Mouse (Mus musculus): ENCODE measurements around the gene Frem1. TPM values are rescaled to one million over a fixed set of nuclear protein-coding genes. Genes with fewer than 3 reads are reported as not detected.

Gene Frem1
- polyA plus RNA-seq, 1 experiment = not detected

- no peak for TF ChIP-seq CTCF (IDR thresholded peaks at IDR 0.05; ENCODE audit: insufficient read depth, low read depth, low read length)
- TF ChIP-seq POLR2A (IDR thresholded peaks at IDR 0.05; ENCODE audit: insufficient read depth, low read depth, low read length) = no peak
- Histone ChIP-seq H3K4me3 (ENCODE audit: insufficient read depth, low read depth, low read length) (no peak overlapping the region), H3K4me1 (ENCODE audit: control insufficient read depth, insufficient read depth, low read length) (no peaks in the 10 kb centered on the region), H3K27ac (ENCODE audit: insufficient read depth, low read depth, low read length) (no peak overlapping the region)
- WGBS = 78% methylated on average over 2 of the region's 2 CpGs
These were observed 37.6 kb downstream of the Frem1 start for GRCm38 (mm10) chr4:83014538-83014937.

- TF ChIP-seq POLR2A (IDR thresholded peaks at IDR 0.05; ENCODE audit: insufficient read depth, low read depth, low read length) = no peak
- no peak for TF ChIP-seq CTCF (IDR thresholded peaks at IDR 0.05; ENCODE audit: insufficient read depth, low read depth, low read length)
- H3K4me3 ChIP-seq (ENCODE audit: insufficient read depth, low read depth, low read length) = no peak overlapping the region
- no peak overlapping the region for H3K27ac ChIP-seq (ENCODE audit: insufficient read depth, low read depth, low read length)
- 83% methylated on average over 5 of the region's 5 CpGs for WGBS
- no peaks in the 10 kb centered on the region for H3K4me1 ChIP-seq (ENCODE audit: control insufficient read depth, insufficient read depth, low read length)
These were observed 48.1 kb downstream of the Frem1 start for GRCm38 (mm10) chr4:83004086-83004485.

- TF ChIP-seq POLR2A (IDR thresholded peaks at IDR 0.05; ENCODE audit: insufficient read depth, low read depth, low read length) (no peak), CTCF (IDR thresholded peaks at IDR 0.05; ENCODE audit: insufficient read depth, low read depth, low read length) (no peak)
- no peak overlapping the region for H3K4me3 ChIP-seq (ENCODE audit: insufficient read depth, low read depth, low read length)
- no peaks in the 10 kb centered on the region for H3K4me1 ChIP-seq (ENCODE audit: control insufficient read depth, insufficient read depth, low read length)
- no peak overlapping the region for H3K27ac ChIP-seq (ENCODE audit: insufficient read depth, low read depth, low read length)
- 93% methylated on average over 3 of the region's 3 CpGs for WGBS
These were observed 60.1 kb downstream of the Frem1 start for GRCm38 (mm10) chr4:82992042-82992441.

DNA sequence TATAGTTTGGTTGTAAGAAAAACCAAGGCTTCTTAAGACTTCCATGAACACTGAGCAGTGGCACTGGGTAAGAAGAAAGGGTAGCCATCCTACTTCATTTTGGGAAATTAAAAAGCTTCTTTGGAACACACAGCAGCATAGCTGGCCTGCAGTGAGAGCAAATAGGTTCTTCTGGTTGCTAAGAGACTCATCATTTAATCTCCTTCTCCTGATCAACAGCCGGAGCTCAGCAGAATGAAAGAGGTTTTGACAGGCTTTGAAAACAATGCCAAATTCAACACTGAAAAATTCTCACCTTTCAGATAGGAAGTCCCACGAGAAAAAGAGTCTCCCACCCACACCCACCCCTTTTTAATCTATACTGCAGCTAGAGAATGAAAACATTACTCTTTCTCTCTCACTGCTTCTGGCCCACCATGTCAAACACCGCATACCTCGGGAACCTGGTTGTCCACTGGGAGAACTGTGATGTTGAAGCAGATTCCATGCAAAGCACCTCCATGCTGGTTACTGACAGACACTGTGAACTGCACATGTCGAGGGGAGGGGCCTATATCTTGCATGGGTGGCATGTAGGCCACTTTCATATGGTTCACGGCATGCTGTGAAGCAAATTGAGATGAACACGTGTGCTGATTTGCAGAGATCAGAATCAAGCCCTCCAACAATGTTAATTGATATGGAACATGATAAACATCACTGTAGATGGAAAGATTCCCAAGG lies 61.0 kb downstream of the Frem1 start:
- TF ChIP-seq POLR2A (IDR thresholded peaks at IDR 0.05; ENCODE audit: insufficient read depth, low read depth, low read length) (no peak), CTCF (IDR thresholded peaks at IDR 0.05; ENCODE audit: insufficient read depth, low read depth, low read length) (no peak)
- H3K4me1 ChIP-seq (ENCODE audit: control insufficient read depth, insufficient read depth, low read length) = no peaks in the 10 kb centered on the region
- no peak overlapping the region for H3K27ac ChIP-seq (ENCODE audit: insufficient read depth, low read depth, low read length)
- H3K4me3 ChIP-seq (ENCODE audit: insufficient read depth, low read depth, low read length) = no peak overlapping the region
- 66% methylated on average over 7 of the region's 7 CpGs for WGBS

DNA sequence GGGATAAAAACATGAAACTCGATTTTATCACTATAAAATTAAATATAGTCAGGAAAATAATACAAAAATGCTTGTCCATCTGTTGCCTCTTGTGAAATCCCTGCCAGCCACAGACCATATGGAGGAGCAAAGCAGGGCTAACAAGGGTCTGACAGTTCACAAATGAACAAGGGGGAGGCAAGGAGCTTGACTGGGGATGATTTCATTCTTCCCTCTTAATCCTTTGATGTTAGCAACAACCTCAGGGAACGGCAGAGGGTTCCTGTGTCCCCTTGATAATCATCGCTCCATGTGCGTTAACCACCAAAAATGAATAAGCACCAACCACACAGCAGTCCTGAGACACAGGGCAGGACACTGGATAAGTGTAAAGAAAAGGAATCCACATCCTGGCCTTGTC lies 79.8 kb downstream of the Frem1 start:
- Histone ChIP-seq H3K4me1 (ENCODE audit: control insufficient read depth, insufficient read depth, low read length) (no peaks in the 10 kb centered on the region), H3K4me3 (ENCODE audit: insufficient read depth, low read depth, low read length) (no peak overlapping the region), H3K27ac (ENCODE audit: insufficient read depth, low read depth, low read length) (no peak overlapping the region)
- 79% methylated on average over 4 of the region's 4 CpGs for WGBS
- TF ChIP-seq CTCF (IDR thresholded peaks at IDR 0.05; ENCODE audit: insufficient read depth, low read depth, low read length) (no peak), POLR2A (IDR thresholded peaks at IDR 0.05; ENCODE audit: insufficient read depth, low read depth, low read length) (no peak)

DNA sequence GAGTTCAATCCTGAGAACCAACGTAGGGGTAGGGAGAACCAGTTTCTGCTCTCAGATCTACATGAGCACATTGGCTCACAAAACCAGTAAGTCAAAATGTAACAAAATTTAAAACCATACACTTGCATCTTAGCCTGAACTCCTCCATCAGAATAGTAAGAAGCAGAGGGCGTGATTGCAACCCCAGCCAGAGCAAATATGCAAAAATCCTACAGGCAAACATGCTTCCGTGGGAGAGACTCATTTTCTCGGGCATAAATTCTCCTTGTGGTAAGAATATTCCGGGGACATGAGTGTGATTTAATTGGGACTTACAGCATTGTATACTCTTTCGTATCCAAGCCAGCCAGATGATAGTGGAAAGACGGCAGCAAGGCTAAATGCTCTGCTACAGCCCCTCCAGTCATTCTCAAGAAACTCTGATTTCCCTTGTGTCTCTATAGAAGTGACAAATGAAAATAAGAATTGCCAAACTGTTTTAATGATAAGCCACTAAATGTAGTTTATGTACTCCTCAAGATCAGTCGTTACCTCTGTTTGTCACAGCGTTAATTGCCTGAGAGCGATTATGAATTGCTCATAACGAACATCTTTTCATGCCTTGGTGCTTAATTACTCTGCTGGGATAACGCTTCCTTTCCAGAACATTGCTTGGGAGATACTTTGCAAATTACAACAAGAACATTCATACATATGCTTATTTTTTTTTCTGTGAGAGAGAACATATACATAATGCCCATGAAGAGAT lies 81.1 kb downstream of the Frem1 start:
- H3K4me1 ChIP-seq (ENCODE audit: control insufficient read depth, insufficient read depth, low read length) = no peaks in the 10 kb centered on the region
- 66% methylated on average over 12 of the region's 12 CpGs for WGBS
- TF ChIP-seq CTCF (IDR thresholded peaks at IDR 0.05; ENCODE audit: insufficient read depth, low read depth, low read length) = no peak
- no peak for TF ChIP-seq POLR2A (IDR thresholded peaks at IDR 0.05; ENCODE audit: insufficient read depth, low read depth, low read length)
- no peak overlapping the region for H3K4me3 ChIP-seq (ENCODE audit: insufficient read depth, low read depth, low read length)
- H3K27ac ChIP-seq (ENCODE audit: insufficient read depth, low read depth, low read length) = no peak overlapping the region

GRCm38 (mm10) chr4:82961024-82961423 lies 91.1 kb downstream of the Frem1 start:
- TF ChIP-seq POLR2A (IDR thresholded peaks at IDR 0.05; ENCODE audit: insufficient read depth, low read depth, low read length) (no peak), CTCF (IDR thresholded peaks at IDR 0.05; ENCODE audit: insufficient read depth, low read depth, low read length) (no peak)
- H3K4me3 ChIP-seq (ENCODE audit: insufficient read depth, low read depth, low read length) = no peak overlapping the region
- H3K27ac ChIP-seq (ENCODE audit: insufficient read depth, low read depth, low read length) = no peak overlapping the region
- 100% methylated on average over 1 of the region's 1 CpGs for whole genome bisulfite sequencing
- H3K4me1 ChIP-seq (ENCODE audit: control insufficient read depth, insufficient read depth, low read length) = peaks cover 6% of the 10 kb centered on the region

- WGBS = 79% methylated on average over 14 of the region's 14 CpGs
- H3K4me3 ChIP-seq (ENCODE audit: insufficient read depth, low read depth, low read length) = no peak overlapping the region
- no peak for TF ChIP-seq CTCF (IDR thresholded peaks at IDR 0.05; ENCODE audit: insufficient read depth, low read depth, low read length)
- no peak for TF ChIP-seq POLR2A (IDR thresholded peaks at IDR 0.05; ENCODE audit: insufficient read depth, low read depth, low read length)
- no peaks in the 10 kb centered on the region for H3K4me1 ChIP-seq (ENCODE audit: control insufficient read depth, insufficient read depth, low read length)
- no peak overlapping the region for H3K27ac ChIP-seq (ENCODE audit: insufficient read depth, low read depth, low read length)
These were observed 94.2 kb downstream of the Frem1 start for GRCm38 (mm10) chr4:82957827-82958538.

DNA sequence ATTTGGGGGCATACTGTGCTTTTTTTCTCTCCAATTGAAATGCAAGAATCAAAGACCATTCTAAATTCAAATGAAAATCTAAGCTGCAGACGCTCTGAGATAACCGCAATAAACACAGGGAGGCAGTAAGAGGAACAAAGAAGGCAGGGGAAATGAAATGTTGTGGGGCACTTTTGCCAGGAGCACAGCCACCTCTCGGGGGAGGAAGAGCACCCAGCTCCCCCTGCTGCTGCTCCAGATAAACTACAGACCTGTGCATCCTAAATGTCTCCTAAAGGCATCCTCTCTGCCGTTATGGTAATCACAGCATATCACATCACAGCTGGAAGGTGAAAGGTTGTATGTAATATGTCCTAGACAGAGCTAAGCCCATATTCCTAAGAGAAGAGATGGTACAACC lies 98.1 kb downstream of the Frem1 start:
- WGBS = 51% methylated on average over 4 of the region's 4 CpGs
- Histone ChIP-seq H3K4me1 (ENCODE audit: control insufficient read depth, insufficient read depth, low read length) (no peaks in the 10 kb centered on the region), H3K27ac (ENCODE audit: insufficient read depth, low read depth, low read length) (no peak overlapping the region)

More for the DNA sequence above, 98.1 kb downstream of the Frem1 start:
- TF ChIP-seq POLR2A (IDR thresholded peaks at IDR 0.05; ENCODE audit: insufficient read depth, low read depth, low read length) (no peak), CTCF (IDR thresholded peaks at IDR 0.05; ENCODE audit: insufficient read depth, low read depth, low read length) (no peak)
- no peak overlapping the region for H3K4me3 ChIP-seq (ENCODE audit: insufficient read depth, low read depth, low read length)
